ENCODE assay signal across 8 mouse cellular contexts in the genomic region with DNA sequence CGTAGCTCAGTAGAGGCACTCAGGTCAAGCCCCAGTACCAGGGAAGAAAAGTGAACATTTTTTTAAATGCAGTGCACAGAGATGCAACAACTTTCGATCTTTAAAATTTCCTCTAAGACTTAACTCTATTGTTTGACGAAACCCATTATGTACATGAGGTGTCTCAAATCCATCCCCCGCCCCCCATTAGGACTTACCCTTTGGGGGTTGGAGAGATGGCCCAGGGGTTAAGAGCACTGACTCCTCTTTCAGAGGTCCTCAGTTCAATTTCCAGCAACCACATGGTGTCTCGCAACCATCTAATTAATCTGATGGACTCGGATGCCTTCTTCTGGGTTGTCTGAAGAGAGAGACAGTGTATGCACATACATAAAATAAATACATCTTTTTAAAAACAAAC. TPM values are rescaled to one million over a fixed set of nuclear protein-coding genes. Genes with fewer than 3 reads are reported as not detected.
A peak's percentile ranks its signal among the peaks of the same experiment; 100 is the strongest.
DNase-seq lines count a peak whose midpoint lies in the region; ATAC-seq and TF ChIP-seq lines count a peak whose summit lies in the region.

No protein-coding gene starts in this region.

- H3K9me3 ChIP-seq in embryonic facial prominence, embryonic 12.5 days: no peaks in the 10 kb centered on the region
- H3K9me3 ChIP-seq in hindbrain, postnatal 0 days (ENCODE audit: low read length): no peaks in the 10 kb centered on the region

- no peak for ATAC-seq in embryonic facial prominence, embryonic 12.5 days (ENCODE audit: insufficient number of reproducible peaks, insufficient read depth, low FRiP score, low TSS enrichment)
- no peak for ATAC-seq in hindbrain, postnatal 0 days

- H3K36me3 ChIP-seq in liver, adult 2 months (ENCODE audit: control insufficient read depth, insufficient read depth, low read length): peaks cover under 1% of the 10 kb centered on the region; the same call in 1 of the 2 replicates
- no peaks in the 10 kb centered on the region for H3K36me3 ChIP-seq in embryonic facial prominence, embryonic 12.5 days
- no peaks in the 10 kb centered on the region for H3K36me3 ChIP-seq in hindbrain, postnatal 0 days (ENCODE audit: insufficient read depth, low read length)
- H3K36me3 ChIP-seq in myocyte (ENCODE audit: control insufficient read depth, insufficient read depth): no peaks in the 10 kb centered on the region

- H3K4me1 ChIP-seq in liver, adult 2 months (ENCODE audit: control insufficient read depth, insufficient read depth, low read length): peaks cover 20% of the 10 kb centered on the region
- H3K4me1 ChIP-seq in embryonic facial prominence, embryonic 12.5 days: peaks cover 32% of the 10 kb centered on the region
- peaks cover 6% of the 10 kb centered on the region; the same call in 1 of the 2 replicates for H3K4me1 ChIP-seq in hindbrain, postnatal 0 days (ENCODE audit: insufficient read depth, low read length)

- 10% methylated on average over 6 of the region's 6 CpGs for WGBS in liver, adult 2 months
- WGBS in embryonic facial prominence, embryonic 12.5 days: 1% methylated on average over 6 of the region's 6 CpGs
- 2% methylated on average over 6 of the region's 6 CpGs for WGBS in hindbrain, postnatal 0 days

- H3K79me2 ChIP-seq in liver, adult 2 months (ENCODE audit: control insufficient read depth, insufficient read depth, low read length): peaks cover 11% of the 10 kb centered on the region
- H3K79me2 ChIP-seq in myocyte (ENCODE audit: control insufficient read depth, insufficient read depth): peaks cover 37% of the 10 kb centered on the region

- peak overlapping the region; percentile 82 for H3K4me3 ChIP-seq in liver, adult 2 months (ENCODE audit: insufficient read depth, low read depth, low read length)
- H3K4me3 ChIP-seq in embryonic facial prominence, embryonic 12.5 days: peak overlapping the region; percentile 66
- peak overlapping the region; percentile 75 for H3K4me3 ChIP-seq in hindbrain, postnatal 0 days (ENCODE audit: low read length)
- peak overlapping the region; percentile 51 for H3K4me3 ChIP-seq in myocyte

- no peak for TF ChIP-seq POLR2A in liver, adult 2 months (IDR thresholded peaks at IDR 0.05; ENCODE audit: extremely low read depth, insufficient read depth, low read length)
- no peak for TF ChIP-seq POLR2A in myocyte (IDR thresholded peaks at IDR 0.05; ENCODE audit: insufficient read length, low read depth)

- H3K9ac ChIP-seq in liver, adult 2 months (ENCODE audit: low read depth, low read length): peak overlapping the region; percentile 92
- H3K9ac ChIP-seq in embryonic facial prominence, embryonic 12.5 days: peak overlapping the region; percentile 77
- H3K9ac ChIP-seq in hindbrain, postnatal 0 days (replicated peaks; ENCODE audit: low read length): peak overlapping the region; percentile 71

- peak overlapping the region; percentile 90 for H3K27ac ChIP-seq in liver, adult 2 months (replicated peaks; ENCODE audit: insufficient read depth, low read depth, low read length)
- H3K27ac ChIP-seq in embryonic facial prominence, embryonic 12.5 days: no peak overlapping the region; the same call in 1 of the 2 replicates
- H3K27ac ChIP-seq in hindbrain, postnatal 0 days: peak overlapping the region; percentile 91; the same call in 1 of the 2 replicates

- no peak for DNase-seq in liver, adult 2 months (ENCODE audit: extremely low read depth, low read depth, low spot score)
- no peak for DNase-seq in liver
- DNase-seq in hindbrain, postnatal 0 days (ENCODE audit: low spot score): peak; percentile 18
- DNase-seq in spleen, postnatal 36 days (ENCODE audit: low spot score in 2 of 2): no peak
- DNase-seq in cerebellum, postnatal 14 days: no peak
- DNase-seq in thymus, postnatal 14 days: no peak

- peak overlapping the region; percentile 82 for H3ac ChIP-seq in myocyte (ENCODE audit: control insufficient read depth, insufficient read length)

- TF ChIP-seq CTCF in liver, adult 2 months (IDR thresholded peaks at IDR 0.05; ENCODE audit: low read depth, low read length): no peak
- TF ChIP-seq CTCF in hindbrain, postnatal 0 days (IDR thresholded peaks at IDR 0.05; ENCODE audit: low read depth): no peak

- peak overlapping the region; percentile 75 for H3K4me2 ChIP-seq in embryonic facial prominence, embryonic 12.5 days (replicated peaks)
- H3K4me2 ChIP-seq in hindbrain, postnatal 0 days (ENCODE audit: low read depth, low read length): peak overlapping the region; percentile 62
- H3K4me2 ChIP-seq in myocyte (ENCODE audit: low read depth): peak overlapping the region; percentile 92

- H3K27me3 ChIP-seq in liver, adult 2 months (ENCODE audit: control insufficient read depth, insufficient read depth, low read length): no peaks in the 10 kb centered on the region
- no peaks in the 10 kb centered on the region for H3K27me3 ChIP-seq in embryonic facial prominence, embryonic 12.5 days
- no peaks in the 10 kb centered on the region for H3K27me3 ChIP-seq in hindbrain, postnatal 0 days (ENCODE audit: insufficient read depth, low read length)
- no peaks in the 10 kb centered on the region for H3K27me3 ChIP-seq in myocyte (ENCODE audit: control insufficient read depth, insufficient read depth, insufficient read length)

TF ChIP-seq in myocyte, 11 proteins besides CTCF, POLR2A, EP300 and RAD21:
- TF ChIP-seq TCF12 (IDR thresholded peaks at IDR 0.05; ENCODE audit: insufficient read depth, poor library complexity, severe bottlenecking): no peak
- no peak for TF ChIP-seq SRF (IDR thresholded peaks at IDR 0.05; ENCODE audit: control insufficient read depth, insufficient read length, low read depth)
- no peak for TF ChIP-seq POLR2AphosphoS2 (IDR thresholded peaks at IDR 0.05; ENCODE audit: insufficient read length, low read depth)
- TF ChIP-seq MYOG (IDR thresholded peaks at IDR 0.05; ENCODE audit: control insufficient read depth in 1 of 3, insufficient read depth in 1 of 3, insufficient read length in 2 of 3, low read depth in 2 of 3): no peak
- TF ChIP-seq REST (IDR thresholded peaks at IDR 0.05; ENCODE audit: insufficient read depth, insufficient read length): no peak
- TF ChIP-seq E2F4 (IDR thresholded peaks at IDR 0.05; ENCODE audit: insufficient read depth): no peak
- TF ChIP-seq USF1 (IDR thresholded peaks at IDR 0.05; ENCODE audit: low read depth): no peak
- no peak for TF ChIP-seq MAX (IDR thresholded peaks at IDR 0.05; ENCODE audit: low read depth)
- no peak for TF ChIP-seq TCF3 (IDR thresholded peaks at IDR 0.05; ENCODE audit: insufficient read length, low read depth)
- TF ChIP-seq CEBPB (IDR thresholded peaks at IDR 0.05; ENCODE audit: insufficient read depth, poor library complexity, severe bottlenecking): no peak
- no peak for TF ChIP-seq MYOD1 (IDR thresholded peaks at IDR 0.05; ENCODE audit: control insufficient read depth in 1 of 3, insufficient read length in 2 of 3, low read depth in 2 of 3)
TF ChIP-seq in myocyte: peak in this region for 0.

RNA-seq across cellular contexts. Expression of gene Lrrc28, which starts 1.1 kb away (rescaled TPM):
- 18.8 and 22.1 TPM in 2 replicates for total RNA-seq in liver, adult 2 months (2014; rRNA removed)
- polyA plus RNA-seq in liver, adult 2 months (2012; rRNA removed): 40.7 and 42.6 TPM in 2 replicates
- polyA plus RNA-seq in embryonic facial prominence, embryonic 12.5 days (2016; fragmentation: Nextera tagmentation; extraction: Ambion mirVana): 26.0 and 26.3 TPM in 2 replicates
- 43.2 and 48.5 TPM in 2 replicates for total RNA-seq in hindbrain, postnatal 0 days (2014; rRNA removed)
- polyA plus RNA-seq in hindbrain, postnatal 0 days (2015; fragmentation: Nextera tagmentation; extraction: Ambion mirVana): 22.4 and 22.6 TPM in 2 replicates
- polyA plus RNA-seq in myocyte (2012; fragmentation: generic; extraction: Trizol): 24.2 TPM

RNA-seq across cellular contexts. Expression of gene Ttc23, which starts 1.1 kb away (rescaled TPM):
- 28.3 and 47.8 TPM in 2 replicates for total RNA-seq in liver, adult 2 months (2014; rRNA removed)
- 14.2 and 15.1 TPM in 2 replicates for polyA plus RNA-seq in liver, adult 2 months (2012; rRNA removed)
- polyA plus RNA-seq in embryonic facial prominence, embryonic 12.5 days (2016; fragmentation: Nextera tagmentation; extraction: Ambion mirVana): 50.9 and 54.4 TPM in 2 replicates
- total RNA-seq in hindbrain, postnatal 0 days (2014; rRNA removed): 4.3 and 5.3 TPM in 2 replicates
- polyA plus RNA-seq in hindbrain, postnatal 0 days (2015; fragmentation: Nextera tagmentation; extraction: Ambion mirVana): 6.2 and 8.2 TPM in 2 replicates
- polyA plus RNA-seq in myocyte (2012; fragmentation: generic; extraction: Trizol): 14.2 TPM
